Mouse (Mus musculus) hematopoietic stem cell, adult 5-6 weeks (primary cell): ENCODE data around the gene Tank. TPM values are rescaled to one million over a fixed set of nuclear protein-coding genes. Genes with fewer than 3 reads are reported as not detected.
A peak's percentile ranks its signal among the peaks of the same experiment; 100 is the strongest.

Source experiments
- ATAC-seq, 2 experiments: fragments of 125-278 bp in 1 of 2; replicated peaks in 1 of 2; 2 replicates each; pipeline ENCODE4 v1.8.0; 2016 to 2017; ENCODE audit warnings: inconsistent platforms in 2 of 2, mild to moderate bottlenecking in 2 of 2, moderate number of reproducible peaks in 2 of 2, low read depth in 1 of 2, moderate TSS enrichment in 1 of 2; ENCODE audit not compliant: low FRiP score in 2 of 2, poor library complexity in 2 of 2, severe bottlenecking in 2 of 2, insufficient read depth in 1 of 2, low TSS enrichment in 1 of 2
- total RNA-seq: library from RNA; stranded (forward); fragments of 172-1452, 232-1000 nt; gene quantifications from 2 replicates; pipeline ENCODE4 v1.2.3, GENCODE M21; 2017

Gene Tank
- total RNA-seq, 1 experiment from 2014 or later = 69.9 TPM

DNA sequence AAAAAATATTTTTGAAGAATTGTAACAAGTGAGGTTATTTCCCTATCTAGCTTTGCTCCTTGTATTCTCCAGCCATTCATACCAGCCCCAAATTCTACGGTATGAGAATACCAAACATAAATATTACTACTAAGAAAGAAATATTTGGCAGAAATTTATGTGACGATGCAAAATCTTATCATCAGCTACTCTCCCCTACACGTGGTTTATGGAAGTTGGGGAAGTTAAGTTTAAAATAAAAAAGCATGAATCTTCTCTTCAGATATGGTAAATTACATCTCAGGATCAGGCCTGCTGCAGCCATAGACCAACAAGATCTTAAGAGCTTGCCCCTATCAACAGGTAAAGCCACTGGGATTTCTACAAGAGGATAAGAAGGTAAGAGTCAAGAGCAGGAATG, 1.9 kb upstream of the Tank start:
- no peak for ATAC-seq

- ATAC-seq = no peak
Measured at GRCm38 (mm10) chr2:61576928-61577695, 1.3 kb upstream of the Tank start.

GRCm38 (mm10) chr2:61577696-61578062, 706 bp upstream of the Tank start:
- no peak for ATAC-seq

DNA sequence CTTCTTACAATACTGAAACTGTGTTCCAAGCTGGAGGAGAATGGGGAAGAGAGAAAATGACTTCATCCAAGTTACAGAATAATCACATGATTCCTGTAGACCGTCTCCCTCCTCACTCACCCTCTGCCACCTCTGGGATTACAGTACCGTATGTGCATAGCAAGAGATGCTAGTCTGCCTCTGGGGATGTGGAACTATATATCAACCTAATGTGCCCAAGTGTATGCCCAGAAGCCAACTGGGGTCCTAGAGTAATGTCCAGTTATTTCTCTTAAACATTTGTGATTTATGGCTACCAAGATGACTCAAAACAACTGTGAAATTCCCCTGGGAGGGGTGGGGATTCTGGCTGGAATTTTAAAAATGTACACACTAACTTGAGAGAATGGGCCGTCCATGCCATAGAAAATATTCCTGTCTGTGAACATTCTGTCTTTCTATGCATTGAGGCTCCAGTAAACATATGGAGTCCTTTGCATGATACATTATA, 1.2 kb downstream of the Tank start:
- ATAC-seq = no peak

- ATAC-seq = no peak
Measured at GRCm38 (mm10) chr2:61580091-61580490, 1.7 kb downstream of the Tank start.

- ATAC-seq = no peak
Measured at GRCm38 (mm10) chr2:61580555-61581080, 2.2 kb downstream of the Tank start.

DNA sequence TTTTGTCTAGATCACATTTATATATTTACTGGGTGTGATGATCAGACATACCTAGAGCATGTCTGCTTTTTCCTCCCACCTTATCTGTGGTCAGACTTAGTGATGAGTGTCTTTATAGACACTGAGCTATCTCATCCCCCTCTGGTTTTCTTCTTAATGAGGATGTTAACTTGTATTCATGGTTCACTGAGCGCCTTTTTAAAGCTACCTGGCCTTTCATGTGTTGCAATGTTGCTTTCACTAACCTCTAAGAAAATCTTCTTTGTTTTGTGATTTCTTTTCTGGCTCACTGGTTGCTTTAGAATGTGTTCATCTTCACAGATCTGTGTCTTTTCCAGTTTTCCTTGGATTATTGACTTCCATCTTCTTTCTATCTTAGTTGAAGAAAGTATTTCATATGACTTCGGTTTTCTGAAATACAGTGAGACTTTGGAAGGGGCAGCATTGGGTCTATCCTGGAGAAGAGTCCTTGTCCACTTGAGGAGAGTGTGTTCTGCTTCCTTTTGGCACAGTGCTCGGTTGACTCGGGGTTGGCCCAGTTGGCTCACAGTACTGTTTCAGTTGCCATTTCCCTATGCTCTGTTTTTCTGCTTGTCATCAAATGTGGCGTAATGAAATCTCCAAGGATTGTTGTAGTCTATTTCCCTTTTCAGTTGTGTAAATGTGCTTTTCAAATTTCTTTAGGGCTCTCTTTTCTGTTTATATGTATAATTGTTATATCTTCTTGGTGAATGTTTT, 4.4 kb downstream of the Tank start:
- ATAC-seq = no peak

GRCm38 (mm10) chr2:61585447-61585846, 7.1 kb downstream of the Tank start:
- ATAC-seq = no peak

GRCm38 (mm10) chr2:61586166-61586565, 7.8 kb downstream of the Tank start:
- no peak for ATAC-seq

- no peak for ATAC-seq
Measured at GRCm38 (mm10) chr2:61590751-61591150, 12.4 kb downstream of the Tank start.

DNA sequence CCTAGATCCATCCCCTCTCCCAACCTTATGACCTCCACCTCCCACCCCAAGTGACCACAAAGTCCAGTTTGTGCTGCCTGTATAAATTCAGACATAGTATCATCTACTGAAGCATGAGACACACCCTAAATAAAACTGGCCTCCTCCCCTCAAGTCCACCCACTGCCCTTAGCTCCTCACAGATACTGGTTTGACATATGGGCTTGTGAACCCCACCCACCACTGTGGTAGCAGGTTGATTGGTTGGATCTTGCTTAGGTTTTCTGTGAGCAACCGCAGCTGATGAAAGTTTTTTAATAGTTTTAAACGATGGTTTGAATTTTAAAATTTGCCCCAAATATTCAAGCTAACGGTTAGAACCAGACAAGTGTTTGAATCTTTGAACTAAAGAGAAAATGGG, 13.7 kb downstream of the Tank start:
- ATAC-seq = no peak

GRCm38 (mm10) chr2:61592699-61593029, 14.3 kb downstream of the Tank start:
- no peak for ATAC-seq

GRCm38 (mm10) chr2:61593030-61593811, 14.8 kb downstream of the Tank start:
- peak; percentile 88 to 93 for ATAC-seq

DNA sequence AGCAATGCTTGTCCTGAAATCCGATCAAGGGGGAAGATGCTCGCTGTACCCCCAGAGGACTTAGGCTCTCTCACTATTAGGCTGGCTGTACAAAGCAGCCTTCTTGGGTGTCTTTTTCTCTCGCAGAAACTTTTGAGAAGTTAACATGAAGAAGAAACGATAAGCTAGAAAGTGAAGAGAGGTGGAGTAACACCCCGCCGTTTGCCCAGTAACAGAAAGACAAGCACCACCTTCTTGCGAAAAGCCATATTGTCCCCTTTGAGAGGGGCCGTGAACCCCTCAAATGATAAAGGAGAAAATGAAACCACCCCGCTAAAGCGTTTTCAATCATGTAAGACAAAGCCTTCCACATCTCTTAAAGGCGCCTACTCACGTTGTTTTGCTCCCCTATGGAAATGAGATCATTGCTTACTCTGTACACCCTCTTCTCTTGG, 15.5 kb downstream of the Tank start:
- peak; percentile 30 to 35 for ATAC-seq

DNA sequence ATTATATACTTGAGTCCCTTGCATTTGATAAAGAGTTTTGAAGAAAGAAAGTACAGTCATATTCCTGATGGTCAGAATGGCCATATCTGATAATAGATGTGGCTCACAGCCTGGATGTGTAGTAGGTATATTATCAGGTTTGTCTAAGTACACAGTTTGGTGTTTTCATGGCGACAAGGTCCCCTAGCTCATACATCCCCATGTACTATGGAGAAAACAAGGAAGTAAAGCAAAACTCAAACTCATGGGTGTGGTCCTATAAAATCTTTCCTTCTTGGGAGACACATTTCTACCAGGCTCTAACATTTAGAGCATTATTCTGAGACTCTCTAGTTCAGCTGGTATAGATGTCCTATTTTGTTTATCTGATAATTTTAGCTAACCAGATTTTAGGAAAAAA, 21.3 kb downstream of the Tank start:
- ATAC-seq = no peak

GRCm38 (mm10) chr2:61603461-61603860, 25.1 kb downstream of the Tank start:
- ATAC-seq = no peak

DNA sequence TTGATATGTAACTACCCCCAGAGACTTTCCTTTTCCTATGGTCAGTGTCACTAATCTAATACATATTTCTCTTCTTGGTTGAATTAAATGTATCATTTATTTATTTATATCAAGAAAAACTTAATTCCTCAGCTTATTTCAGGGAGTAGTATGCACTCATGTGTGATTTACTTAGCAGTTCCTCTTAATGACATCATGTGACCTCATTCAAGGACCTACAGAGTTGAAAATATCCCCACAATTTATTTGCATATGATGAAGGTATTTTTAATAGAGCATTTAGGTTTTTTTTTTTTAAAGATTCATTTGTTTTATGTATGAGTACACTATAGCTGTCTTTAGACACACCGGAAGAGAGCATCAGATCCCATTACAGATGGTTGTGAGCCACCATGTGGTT, 28.6 kb downstream of the Tank start:
- ATAC-seq = no peak

DNA sequence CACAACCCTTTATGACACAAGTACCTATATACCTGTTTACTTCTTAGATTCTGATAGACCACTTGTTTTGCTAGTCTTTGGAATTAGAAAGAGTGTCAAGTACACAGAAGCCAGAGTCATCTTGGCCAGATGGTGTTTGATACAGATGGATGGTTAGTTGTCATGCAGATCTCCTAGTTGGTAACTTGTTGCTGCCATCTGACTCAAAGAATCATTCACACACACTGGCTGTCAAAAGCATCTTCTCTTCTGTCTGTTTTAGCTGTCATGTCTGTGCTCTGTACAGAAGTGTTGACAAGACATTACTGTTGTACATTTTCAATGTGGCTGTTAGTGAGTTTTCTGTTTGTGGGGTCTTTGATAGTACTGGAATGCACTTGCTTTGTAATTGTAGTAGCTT, 45.6 kb downstream of the Tank start:
- ATAC-seq = no peak
